Mouse (Mus musculus) midbrain, embryonic 11.5 days (tissue): ENCODE measurements around the gene Apom. TPM values are rescaled to one million over a fixed set of nuclear protein-coding genes. Genes with fewer than 3 reads are reported as not detected.

Experiments
- ATAC-seq: fragments of 200-750 bp; cut with Nextera tagmentation; 2 replicates; pipeline ENCODE4 v1.8.0; 2017; ENCODE audit warnings: moderate TSS enrichment, moderate library complexity; ENCODE audit not compliant: low FRiP score
- DNase-seq: peaks from one replicate; pipeline ENCODE4 v3.0.0; 2015; ENCODE audit warnings: low spot score; ENCODE audit errors: missing footprints
- H3K27ac ChIP-seq: fragments of 300-500 bp; sonication (generic); 2 replicates; pipeline ENCODE4 v1.5.1; 2014; ENCODE audit warnings: low read depth, low read length
- H3K27me3 ChIP-seq: fragments of 300-500 bp; sonication (generic); 2 replicates; pipeline ENCODE4 v1.6.1; 2014; ENCODE audit warnings: mild to moderate bottlenecking, low read length, moderate library complexity, mixed read lengths; ENCODE audit not compliant: control insufficient read depth, insufficient read depth
- H3K36me3 ChIP-seq: fragments of 300-500 bp; sonication (generic); 2 replicates; pipeline ENCODE4 v1.6.1; 2014; ENCODE audit warnings: mild to moderate bottlenecking, low read length, moderate library complexity, mixed read lengths; ENCODE audit not compliant: control insufficient read depth, insufficient read depth
- H3K4me1 ChIP-seq: fragments of 300-500 bp; sonication (generic); 2 replicates; pipeline ENCODE4 v1.6.1; 2014; ENCODE audit warnings: low read length; ENCODE audit not compliant: control insufficient read depth, insufficient read depth
- H3K4me2 ChIP-seq: fragments of 300-500 bp; sonication (generic); 2 replicates; pipeline ENCODE4 v1.6.1; 2014; ENCODE audit warnings: mild to moderate bottlenecking, moderate library complexity
- H3K4me3 ChIP-seq: fragments of 300-500 bp; sonication (generic); 2 replicates; pipeline ENCODE4 v1.5.1; 2014; ENCODE audit warnings: low read depth, low read length
- H3K9ac ChIP-seq: fragments of 300-500 bp; sonication (generic); 2 replicates; pipeline ENCODE4 v1.6.1; 2014; ENCODE audit warnings: low read length
- H3K9me3 ChIP-seq: fragments of 300-500 bp; sonication (generic); 2 replicates; pipeline ENCODE4 v1.6.1; 2016; ENCODE audit warnings: low read length; ENCODE audit not compliant: control insufficient read depth
- WGBS: fragments of 180-500 bp; shearing (Covaris S2); extraction: QIAGEN DNeasy Blood & Tissue Kit; methylation state at CpG from one replicate; pipeline ENCODE4 v1.1.7; 2014; 5-methylcytosine and 5-hydroxymethylcytosine counted together
- polyA plus RNA-seq: library from polyadenylated mRNA; unstranded; fragments of >200 nt; fragmentation: Nextera tagmentation; extraction: Ambion mirVana; gene quantifications from 2 replicates; pipeline ENCODE4 v1.2.1, GENCODE M21; 2014

Gene Apom
- polyA plus RNA-seq, 1 experiment from 2014 or later = 0.45 TPM

DNA sequence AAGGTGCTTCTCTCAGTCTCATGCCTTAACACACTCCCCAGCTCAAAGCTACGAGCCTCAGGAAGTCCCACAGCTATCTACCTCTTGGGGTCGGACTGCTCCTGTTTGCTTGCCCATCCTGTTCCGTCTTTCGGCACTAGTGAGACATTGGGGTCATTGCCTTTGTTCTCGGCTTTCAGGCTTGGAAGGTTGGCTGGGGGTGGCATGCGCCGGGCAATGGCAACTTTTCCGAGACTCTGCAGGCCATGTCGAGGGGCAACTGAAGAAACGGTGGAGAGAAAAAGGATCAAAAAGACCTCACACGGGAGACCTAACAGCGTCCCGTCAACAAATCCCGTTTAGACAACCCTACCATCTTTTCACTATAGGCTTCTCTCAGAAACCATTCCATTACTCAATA, 30.3 kb upstream of the Apom start:
- Histone ChIP-seq H3K9me3 (no peaks in the 10 kb centered on the region), H3K36me3 (peaks cover 46% of the 10 kb centered on the region)

DNA sequence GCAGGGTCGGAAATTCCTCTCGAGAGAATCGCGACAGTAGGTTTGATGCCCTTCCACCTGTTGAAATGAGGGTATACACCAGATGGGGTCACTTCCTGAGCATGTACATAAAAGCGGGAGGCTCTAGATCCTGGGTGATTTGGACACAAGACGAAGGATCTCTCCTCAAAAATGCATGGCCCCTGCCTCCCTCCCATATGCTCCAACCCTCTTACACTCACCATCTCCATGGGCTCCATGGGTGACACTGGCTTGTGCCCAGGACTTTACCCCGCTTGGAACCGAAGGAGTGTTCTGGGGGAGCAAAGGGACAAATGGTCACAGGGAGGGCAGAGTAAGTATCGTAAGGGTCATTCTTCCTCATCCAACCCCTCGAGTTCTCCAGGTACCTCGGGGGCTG, 29.6 kb upstream of the Apom start:
- Histone ChIP-seq H3K27ac (no peak overlapping the region), H3K4me3 (no peak overlapping the region), H3K36me3 (peaks cover 52% of the 10 kb centered on the region), H3K4me2 (no peak overlapping the region), H3K27me3 (no peaks in the 10 kb centered on the region), H3K9me3 (no peaks in the 10 kb centered on the region), H3K4me1 (peaks cover 19% of the 10 kb centered on the region), H3K9ac (no peak overlapping the region)
- DNase-seq (no peak), ATAC-seq (no peak)
- 86% methylated on average over 11 of the region's 11 CpGs for WGBS

More for the DNA sequence above, 30.3 kb upstream of the Apom start:
- H3K4me2 ChIP-seq = peak overlapping the region; percentile 97; the same call in 1 of the 2 replicates
- peak overlapping the region; percentile 100; the same call in 1 of the 2 replicates for H3K4me3 ChIP-seq
- ATAC-seq (no peak), DNase-seq (no peak)
- H3K4me1 ChIP-seq = peaks cover 19% of the 10 kb centered on the region
- H3K27me3 ChIP-seq = no peaks in the 10 kb centered on the region
- no peak overlapping the region for H3K27ac ChIP-seq
- peak overlapping the region; percentile 100; the same call in 1 of the 2 replicates for H3K9ac ChIP-seq
- WGBS = 80% methylated on average over 14 of the region's 14 CpGs

DNA sequence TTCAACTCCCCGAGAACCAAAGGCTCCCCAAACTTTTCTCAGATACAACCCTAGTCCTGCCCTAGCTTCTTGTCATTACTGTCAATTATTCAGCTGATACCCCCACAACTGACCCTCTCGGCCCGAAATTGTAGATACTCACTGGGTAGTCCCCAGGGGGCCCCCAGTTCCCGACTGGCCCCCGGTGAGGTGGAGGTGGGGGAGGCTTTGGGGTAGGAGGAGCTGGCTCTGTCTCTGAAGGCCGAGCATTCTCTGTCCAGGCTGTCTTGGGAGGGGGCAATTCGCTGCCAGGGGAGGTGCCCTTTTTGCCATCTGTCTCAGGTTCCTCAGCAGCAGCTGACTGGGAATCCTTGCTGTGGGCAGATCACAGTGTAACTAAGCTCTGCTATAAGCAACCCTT, 27.8 kb upstream of the Apom start:
- DNase-seq = no peak
- no peaks in the 10 kb centered on the region for H3K9me3 ChIP-seq
- ATAC-seq = no peak
- peaks cover 66% of the 10 kb centered on the region for H3K36me3 ChIP-seq
- H3K27me3 ChIP-seq = no peaks in the 10 kb centered on the region
- H3K4me2 ChIP-seq = no peak overlapping the region
- no peak overlapping the region for H3K9ac ChIP-seq
- H3K27ac ChIP-seq = no peak overlapping the region
- 90% methylated on average over 7 of the region's 7 CpGs for WGBS
- H3K4me1 ChIP-seq = peaks cover 13% of the 10 kb centered on the region
- no peak overlapping the region for H3K4me3 ChIP-seq

DNA sequence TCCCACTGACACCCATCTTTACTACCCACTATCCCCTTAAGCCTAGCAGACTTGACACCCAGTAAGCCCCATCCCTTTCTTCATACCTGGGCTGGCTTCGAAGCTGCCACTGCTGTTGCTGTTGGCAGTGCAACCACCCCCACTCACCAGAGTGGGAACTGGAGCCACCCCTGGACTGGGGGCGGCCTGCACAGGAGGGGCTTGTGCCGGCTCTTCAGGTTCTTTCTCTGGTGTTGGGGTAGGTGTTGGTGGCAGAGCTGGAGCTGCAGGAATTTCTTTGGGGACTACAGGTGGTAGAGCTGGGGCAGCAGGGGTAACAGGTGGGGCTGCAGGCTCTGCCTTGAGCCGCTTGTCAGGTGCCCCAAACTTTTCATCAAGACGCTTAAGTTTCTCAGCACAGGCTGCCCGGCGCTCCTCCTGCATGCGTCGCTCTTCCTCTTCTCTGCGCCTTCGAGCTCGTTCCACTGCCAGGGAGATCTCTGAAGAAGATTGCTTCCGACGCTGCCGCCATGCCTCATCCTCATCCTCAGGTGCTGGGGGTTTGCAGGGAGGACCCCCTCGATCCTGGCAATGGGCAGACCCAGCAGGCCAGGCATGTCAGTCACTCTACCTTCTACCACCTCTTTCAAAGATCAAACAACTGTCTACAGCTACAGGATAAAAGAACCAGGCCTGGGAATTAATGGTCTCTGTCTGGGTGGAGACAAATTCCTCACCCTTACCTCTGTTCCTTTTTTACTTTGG, 27.2 kb upstream of the Apom start:
- DNase-seq = no peak
- ATAC-seq = no peak
- H3K4me1 ChIP-seq = peaks cover 13% of the 10 kb centered on the region
- peaks cover 72% of the 10 kb centered on the region for H3K36me3 ChIP-seq
- H3K4me3 ChIP-seq = no peak overlapping the region
- no peak overlapping the region for H3K9ac ChIP-seq
- 96% methylated on average over 16 of the region's 16 CpGs for WGBS
- no peaks in the 10 kb centered on the region for H3K9me3 ChIP-seq
- no peak overlapping the region for H3K4me2 ChIP-seq
- H3K27me3 ChIP-seq = no peaks in the 10 kb centered on the region
- H3K27ac ChIP-seq = no peak overlapping the region

DNA sequence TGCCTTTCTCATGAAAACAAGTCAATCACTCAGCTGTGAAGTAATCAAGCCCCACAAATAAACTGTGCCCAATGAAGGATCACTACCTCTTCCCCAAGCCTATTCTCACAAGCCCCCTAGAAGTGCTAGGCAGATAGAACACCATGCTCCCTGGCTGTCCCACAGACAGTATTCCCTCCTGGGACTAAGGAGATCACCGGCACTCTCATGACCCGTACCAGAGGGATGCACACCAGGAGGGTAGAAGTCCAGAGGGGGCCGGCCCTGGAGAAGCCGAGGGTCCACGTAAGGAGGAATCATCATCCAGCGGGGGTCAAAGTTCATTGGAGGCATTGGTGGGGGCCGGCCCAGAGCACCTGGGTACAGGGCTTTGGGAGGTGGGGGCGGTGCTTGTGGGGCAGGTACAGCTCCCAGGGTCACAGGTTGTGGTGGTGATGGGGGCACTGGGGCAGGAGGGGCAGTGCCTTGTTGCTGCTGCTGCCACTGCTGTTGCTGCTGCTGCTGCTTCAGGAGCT, 25.9 kb upstream of the Apom start:
- Histone ChIP-seq H3K9ac (no peak overlapping the region), H3K4me2 (no peak overlapping the region), H3K9me3 (no peaks in the 10 kb centered on the region), H3K36me3 (peaks cover 85% of the 10 kb centered on the region), H3K27me3 (no peaks in the 10 kb centered on the region), H3K4me3 (no peak overlapping the region), H3K27ac (no peak overlapping the region), H3K4me1 (peaks cover 7% of the 10 kb centered on the region)
- 97% methylated on average over 8 of the region's 8 CpGs for WGBS
- no peak for DNase-seq
- ATAC-seq = no peak

DNA sequence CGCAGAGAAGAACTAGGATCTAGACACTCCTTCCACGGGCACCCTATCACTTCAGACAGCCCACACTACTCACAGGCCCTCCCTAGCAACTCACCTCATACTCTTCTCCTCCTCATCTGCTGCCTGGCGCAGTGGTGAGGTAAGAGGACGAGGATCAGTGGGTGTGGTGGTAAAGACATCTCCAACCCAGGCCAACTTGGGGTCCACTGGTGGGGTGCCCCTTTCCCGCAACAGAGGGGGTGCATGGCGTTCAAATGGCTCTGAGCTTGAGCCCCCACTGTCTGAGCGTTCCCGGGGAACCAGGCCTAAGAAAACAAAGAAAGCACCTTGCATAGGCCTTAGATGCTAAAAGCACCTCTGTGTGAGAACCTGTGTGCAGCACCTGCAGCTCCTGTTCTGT, 25.4 kb upstream of the Apom start:
- Histone ChIP-seq H3K27ac (no peak overlapping the region), H3K4me1 (peaks cover 4% of the 10 kb centered on the region; the same call in 1 of the 2 replicates), H3K36me3 (peaks cover 89% of the 10 kb centered on the region), H3K27me3 (no peaks in the 10 kb centered on the region), H3K9me3 (no peaks in the 10 kb centered on the region), H3K9ac (no peak overlapping the region), H3K4me2 (no peak overlapping the region), H3K4me3 (no peak overlapping the region)
- no peak for DNase-seq
- no peak for ATAC-seq
- WGBS = 94% methylated on average over 8 of the region's 8 CpGs

DNA sequence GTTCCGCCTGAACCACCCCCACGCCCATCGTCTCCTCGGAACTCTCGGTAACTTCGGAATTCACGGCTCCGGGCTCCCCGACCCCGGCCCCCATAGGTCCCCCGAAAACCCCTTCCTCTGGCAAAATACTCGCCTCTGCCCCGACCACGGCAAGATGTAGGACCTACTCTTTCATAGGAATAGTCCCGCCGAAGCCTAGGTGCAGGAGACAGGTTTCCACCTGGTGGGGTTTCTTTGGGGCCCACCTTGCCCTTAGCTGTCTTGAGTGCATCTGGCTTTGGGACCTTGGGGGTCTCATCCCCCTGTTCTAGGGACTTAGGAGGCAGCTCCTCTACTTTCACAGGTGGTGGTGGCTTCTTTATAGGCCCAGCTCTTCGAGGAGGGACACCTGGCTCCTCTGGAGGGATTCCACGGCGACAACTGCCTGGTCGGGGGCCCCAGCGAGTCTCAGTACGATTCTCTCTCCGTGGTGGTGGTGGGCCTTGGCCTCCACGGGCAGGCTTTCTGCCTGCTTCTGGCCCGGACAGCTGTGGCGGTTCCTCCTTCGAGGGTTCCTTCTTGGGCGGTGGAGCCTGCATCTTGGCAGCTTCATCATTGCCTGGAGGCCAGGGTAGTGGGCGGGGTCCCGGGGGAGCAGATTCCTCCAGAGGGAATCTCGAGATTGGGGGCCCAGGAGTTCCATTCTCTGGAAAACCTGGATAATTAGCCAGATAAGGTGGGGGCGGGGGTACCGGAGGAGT, 24.8 kb upstream of the Apom start:
- ATAC-seq = no peak
- Histone ChIP-seq H3K4me2 (no peak overlapping the region), H3K36me3 (peaks cover 88% of the 10 kb centered on the region), H3K4me1 (peaks cover 2% of the 10 kb centered on the region; the same call in 1 of the 2 replicates), H3K9ac (no peak overlapping the region), H3K27me3 (no peaks in the 10 kb centered on the region), H3K4me3 (no peak overlapping the region), H3K27ac (no peak overlapping the region), H3K9me3 (no peaks in the 10 kb centered on the region)
- DNase-seq = no peak
- 93% methylated on average over 33 of the region's 33 CpGs for WGBS

DNA sequence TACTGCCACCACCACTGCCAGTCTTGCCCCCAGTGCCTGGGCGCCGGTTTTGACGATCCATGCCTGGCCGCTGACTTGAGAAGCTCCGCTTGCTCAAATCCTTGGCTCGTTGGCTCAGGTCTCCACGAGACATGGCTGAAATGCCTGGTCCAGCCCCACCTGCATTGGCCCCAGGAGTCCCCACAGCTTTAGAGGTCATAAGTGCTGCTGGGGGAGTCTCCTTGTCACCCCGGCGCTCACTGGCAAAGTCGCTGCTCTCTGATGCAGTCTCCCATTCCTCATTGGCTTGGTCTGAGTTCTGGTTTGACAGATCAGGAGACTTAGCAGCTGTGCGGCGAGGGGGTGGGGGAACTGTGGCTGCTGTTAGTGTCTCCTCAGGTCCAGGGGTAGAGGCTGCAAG, 23.6 kb upstream of the Apom start:
- no peak overlapping the region for H3K9ac ChIP-seq
- ATAC-seq = no peak
- 96% methylated on average over 12 of the region's 12 CpGs for WGBS
- no peak overlapping the region for H3K27ac ChIP-seq
- H3K4me1 ChIP-seq = no peaks in the 10 kb centered on the region
- H3K36me3 ChIP-seq = peaks cover 83% of the 10 kb centered on the region
- no peaks in the 10 kb centered on the region for H3K9me3 ChIP-seq
- no peaks in the 10 kb centered on the region for H3K27me3 ChIP-seq
- no peak for DNase-seq
- no peak overlapping the region for H3K4me3 ChIP-seq
- H3K4me2 ChIP-seq = no peak overlapping the region

DNA sequence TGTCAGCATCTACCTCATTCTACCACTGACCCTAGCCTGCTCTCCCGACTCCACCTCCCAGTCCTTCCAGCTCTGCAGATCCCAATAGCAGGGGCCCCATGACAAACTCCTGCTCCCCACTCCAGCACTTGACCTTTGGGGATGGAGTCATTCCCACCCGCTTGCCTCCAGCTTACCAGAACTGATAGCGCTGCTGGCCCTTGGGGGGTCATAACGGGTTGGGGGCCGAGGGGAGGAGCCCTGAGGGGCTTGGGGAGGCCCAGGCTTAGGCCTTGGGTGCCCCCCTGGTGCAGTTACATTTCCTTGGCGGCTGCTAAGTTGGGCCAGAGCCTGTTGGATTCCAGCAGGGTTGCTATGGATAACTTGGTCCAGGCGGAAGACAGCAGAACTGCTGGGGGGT, 22.8 kb upstream of the Apom start:
- Histone ChIP-seq H3K4me1 (no peaks in the 10 kb centered on the region), H3K36me3 (peaks cover 83% of the 10 kb centered on the region), H3K9ac (no peak overlapping the region), H3K4me3 (no peak overlapping the region), H3K4me2 (no peak overlapping the region), H3K27me3 (no peaks in the 10 kb centered on the region), H3K27ac (no peak overlapping the region), H3K9me3 (no peaks in the 10 kb centered on the region)
- DNase-seq (no peak), ATAC-seq (no peak)
- WGBS = 75% methylated on average over 7 of the region's 7 CpGs
